Mouse (Mus musculus) c-Kit-positive CD71-positive TER-119-positive erythroid progenitor cells, embryonic 14.5 days (primary cell): ENCODE data around the gene Sfxn5.

Experiments
- DNase-seq: peaks from one replicate; pipeline ENCODE4 v3.0.0-alpha.2; 2013; ENCODE audit warnings: low spot score

Sfxn5 gene

GRCm38 (mm10) chr6:85364439-85364838 is 31.2 kb upstream of the Sfxn5 start:
- DNase-seq = no peak

- DNase-seq = no peak
Measured at GRCm38 (mm10) chr6:85363906-85364260, 30.7 kb upstream of the Sfxn5 start.

- no peak for DNase-seq
Measured at GRCm38 (mm10) chr6:85363231-85363905, 30.1 kb upstream of the Sfxn5 start.

GRCm38 (mm10) chr6:85362610-85363009 is 29.4 kb upstream of the Sfxn5 start:
- DNase-seq = no peak

GRCm38 (mm10) chr6:85360311-85360710 is 27.1 kb upstream of the Sfxn5 start:
- no peak for DNase-seq

GRCm38 (mm10) chr6:85358877-85359276 is 25.7 kb upstream of the Sfxn5 start:
- DNase-seq = no peak

GRCm38 (mm10) chr6:85356682-85357465 is 23.7 kb upstream of the Sfxn5 start:
- DNase-seq = no peak

- DNase-seq = no peak
Measured at GRCm38 (mm10) chr6:85355753-85356152, 22.5 kb upstream of the Sfxn5 start.

- no peak for DNase-seq
Measured at GRCm38 (mm10) chr6:85354709-85355108, 21.5 kb upstream of the Sfxn5 start.

GRCm38 (mm10) chr6:85353706-85354105 is 20.5 kb upstream of the Sfxn5 start:
- DNase-seq = no peak

GRCm38 (mm10) chr6:85350157-85350556 is 16.9 kb upstream of the Sfxn5 start:
- DNase-seq = no peak

GRCm38 (mm10) chr6:85349246-85349645 is 16.0 kb upstream of the Sfxn5 start:
- DNase-seq = no peak

- no peak for DNase-seq
Measured at GRCm38 (mm10) chr6:85348133-85348532, 14.9 kb upstream of the Sfxn5 start.

- peak; percentile 79 for DNase-seq
Measured at GRCm38 (mm10) chr6:85346028-85346634, 12.9 kb upstream of the Sfxn5 start.

GRCm38 (mm10) chr6:85344929-85345328 is 11.7 kb upstream of the Sfxn5 start:
- no peak for DNase-seq

GRCm38 (mm10) chr6:85343027-85343426 is 9.8 kb upstream of the Sfxn5 start:
- no peak for DNase-seq

GRCm38 (mm10) chr6:85341814-85342501 is 8.7 kb upstream of the Sfxn5 start:
- no peak for DNase-seq

- no peak for DNase-seq
Measured at GRCm38 (mm10) chr6:85340184-85340583, 7.0 kb upstream of the Sfxn5 start.

GRCm38 (mm10) chr6:85339273-85339901 is 6.2 kb upstream of the Sfxn5 start:
- DNase-seq = no peak

- DNase-seq = no peak
Measured at GRCm38 (mm10) chr6:85336944-85337343, 3.7 kb upstream of the Sfxn5 start.

- no peak for DNase-seq
Measured at GRCm38 (mm10) chr6:85335352-85335751, 2.1 kb upstream of the Sfxn5 start.

GRCm38 (mm10) chr6:85334851-85335250 is 1.6 kb upstream of the Sfxn5 start:
- no peak for DNase-seq
